Mouse (Mus musculus) stomach, embryonic 14.5 days (tissue): ENCODE data around the gene Nek5. TPM values are rescaled to one million over a fixed set of nuclear protein-coding genes. Genes with fewer than 3 reads are reported as not detected.

Experiments
- ATAC-seq: fragments of 200-750 bp; cut with Nextera tagmentation; 2 replicates; pipeline ENCODE4 v1.8.0; 2017; ENCODE audit warnings: low read depth, moderate TSS enrichment; ENCODE audit not compliant: insufficient number of reproducible peaks, insufficient read depth, low FRiP score
- H3K27ac ChIP-seq: fragments of 300-500 bp; sonication (generic); 2 replicates; pipeline ENCODE4 v1.5.1; 2014; ENCODE audit warnings: mild to moderate bottlenecking, low read length, moderate library complexity, mixed read lengths
- H3K27me3 ChIP-seq: fragments of 300-500 bp; sonication (generic); 2 replicates; pipeline ENCODE4 v1.6.1; 2014; ENCODE audit warnings: low read length, control low read depth, mixed read lengths; ENCODE audit not compliant: control insufficient read depth, insufficient read depth
- H3K36me3 ChIP-seq: fragments of 300-500 bp; sonication (generic); 2 replicates; pipeline ENCODE4 v1.6.1; 2014; ENCODE audit warnings: mild to moderate bottlenecking, control low read depth, low read length, moderate library complexity, mixed read lengths; ENCODE audit not compliant: control insufficient read depth, insufficient read depth
- H3K4me1 ChIP-seq: fragments of 300-500 bp; sonication (generic); 2 replicates; pipeline ENCODE4 v1.6.1; 2014; ENCODE audit warnings: low read length, control low read depth, mixed read lengths; ENCODE audit not compliant: control insufficient read depth, insufficient read depth
- H3K4me2 ChIP-seq: fragments of 300-500 bp; sonication (generic); replicated peaks from 2 replicates; pipeline ENCODE4 v1.6.1; 2014; ENCODE audit warnings: low read depth, low read length, control low read depth
- H3K4me3 ChIP-seq: fragments of 300-500 bp; sonication (generic); 2 replicates; pipeline ENCODE4 v1.5.1; 2014; ENCODE audit warnings: low read depth, low read length, control low read depth
- H3K9ac ChIP-seq: fragments of 300-500 bp; sonication (generic); replicated peaks from 2 replicates; pipeline ENCODE4 v1.6.1; 2014; ENCODE audit warnings: low read depth, mild to moderate bottlenecking, control low read depth, low read length, moderate library complexity, mixed read lengths
- H3K9me3 ChIP-seq: fragments of 300-500 bp; sonication (generic); 2 replicates; pipeline ENCODE4 v1.6.1; 2016; ENCODE audit warnings: low read depth, low read length, control low read depth; ENCODE audit not compliant: control insufficient read depth
- WGBS: fragments of 180-500 bp; shearing (Covaris S2); extraction: QIAGEN DNeasy Blood & Tissue Kit; methylation state at CpG from one replicate; pipeline ENCODE4 v1.1.7; 2014; 5-methylcytosine and 5-hydroxymethylcytosine counted together
- polyA plus RNA-seq: library from polyadenylated mRNA; unstranded; fragments of >200 nt; fragmentation: Nextera tagmentation; extraction: Ambion mirVana; gene quantifications from 2 replicates; pipeline ENCODE4 v1.2.1, GENCODE M21; 2014

Nek5 gene
- polyA plus RNA-seq, 1 experiment from 2014 or later: 0.32 TPM

GRCm38 (mm10) chr8:22134750-22135135 lies 9.9 kb upstream of the Nek5 start:
- Histone ChIP-seq H3K36me3 (no peaks in the 10 kb centered on the region; the same call in 1 of the 2 replicates), H3K4me1 (no peaks in the 10 kb centered on the region), H3K27ac (no peak overlapping the region), H3K4me2 (no peak overlapping the region), H3K27me3 (no peaks in the 10 kb centered on the region), H3K9ac (no peak overlapping the region), H3K9me3 (no peaks in the 10 kb centered on the region), H3K4me3 (no peak overlapping the region)
- WGBS: 72% methylated on average over 5 of the region's 5 CpGs
- no peak for ATAC-seq

DNA sequence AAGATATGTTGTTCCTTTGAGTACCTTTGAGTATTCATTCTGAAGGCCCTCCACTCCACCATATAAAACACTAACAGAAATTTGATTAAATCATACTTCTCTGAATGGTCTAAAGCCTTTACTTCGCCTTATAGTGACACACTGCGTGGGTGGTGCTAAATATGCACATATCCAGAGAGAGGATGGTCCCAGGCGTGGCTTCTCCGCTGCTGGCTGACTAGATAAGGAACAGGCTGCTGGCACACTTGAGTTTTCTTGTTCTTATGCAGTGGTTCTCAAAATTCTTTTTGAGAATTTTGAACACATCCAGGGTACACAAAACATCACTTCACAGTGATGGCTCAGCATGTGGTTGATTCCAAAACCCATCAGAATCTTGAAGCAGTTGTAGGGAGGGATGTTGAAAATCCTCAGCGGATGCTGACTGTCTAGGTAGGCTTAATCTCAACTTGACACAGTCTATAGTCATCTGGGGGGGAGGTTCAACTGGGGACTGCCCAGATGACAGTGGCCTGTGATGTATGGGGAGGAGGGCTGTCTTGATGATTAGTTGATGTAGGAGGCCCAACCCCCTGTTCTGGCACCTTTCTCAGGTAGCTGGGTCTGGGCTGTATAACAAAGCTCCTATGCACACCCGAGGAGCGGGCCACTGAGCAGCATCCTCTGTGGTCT lies 9.4 kb upstream of the Nek5 start:
- 88% methylated on average over 7 of the region's 7 CpGs for WGBS
- peak; percentile 71; the same call in 1 of the 2 replicates for ATAC-seq
- H3K9me3 ChIP-seq: no peaks in the 10 kb centered on the region

GRCm38 (mm10) chr8:22132062-22132461 lies 7.2 kb upstream of the Nek5 start:
- Histone ChIP-seq H3K36me3 (peaks cover 5% of the 10 kb centered on the region; the same call in 1 of the 2 replicates), H3K27me3 (no peaks in the 10 kb centered on the region), H3K4me1 (no peaks in the 10 kb centered on the region), H3K9ac (no peak overlapping the region), H3K4me2 (no peak overlapping the region), H3K27ac (no peak overlapping the region), H3K9me3 (no peaks in the 10 kb centered on the region), H3K4me3 (no peak overlapping the region)
- peak; percentile 68; the same call in 1 of the 2 replicates for ATAC-seq
- 52% methylated on average over 12 of the region's 12 CpGs for WGBS

More for the DNA sequence above, 9.4 kb upstream of the Nek5 start:
- H3K36me3 ChIP-seq: peaks cover 2% of the 10 kb centered on the region; the same call in 1 of the 2 replicates
- H3K4me2 ChIP-seq: no peak overlapping the region
- no peak overlapping the region for H3K9ac ChIP-seq
- no peaks in the 10 kb centered on the region for H3K27me3 ChIP-seq
- no peaks in the 10 kb centered on the region for H3K4me1 ChIP-seq
- no peak overlapping the region for H3K27ac ChIP-seq
- H3K4me3 ChIP-seq: no peak overlapping the region

DNA sequence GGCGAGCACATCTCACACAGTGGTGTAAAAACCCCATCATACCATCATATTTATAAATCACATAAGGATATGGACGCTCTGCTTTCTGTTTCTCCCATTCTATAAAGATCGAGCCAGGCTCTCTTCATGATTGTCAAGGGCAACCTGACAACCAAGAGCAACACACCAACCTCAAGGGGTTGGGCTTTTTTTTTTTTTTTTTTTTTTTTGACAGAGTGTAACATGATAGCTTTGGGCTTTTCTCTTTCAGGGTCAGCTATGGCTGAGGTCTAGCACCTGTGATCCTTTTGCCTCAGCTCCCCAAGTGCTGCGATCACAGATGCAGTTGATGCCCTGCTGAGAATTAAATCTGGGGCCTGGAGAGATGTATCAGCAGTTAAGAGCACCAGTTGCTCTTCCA lies 17.8 kb downstream of the Nek5 start:
- Histone ChIP-seq H3K27me3 (no peaks in the 10 kb centered on the region), H3K4me2 (no peak overlapping the region), H3K27ac (no peak overlapping the region), H3K9me3 (no peaks in the 10 kb centered on the region), H3K9ac (no peak overlapping the region), H3K4me3 (no peak overlapping the region), H3K4me1 (no peaks in the 10 kb centered on the region), H3K36me3 (no peaks in the 10 kb centered on the region)
- ATAC-seq: no peak
- 69% methylated on average over 4 of the region's 4 CpGs for WGBS

GRCm38 (mm10) chr8:22091568-22091967 lies 33.3 kb downstream of the Nek5 start:
- WGBS: 51% methylated on average over 8 of the region's 8 CpGs
- no peaks in the 10 kb centered on the region for H3K27me3 ChIP-seq
- no peak overlapping the region for H3K9ac ChIP-seq
- H3K4me3 ChIP-seq: no peak overlapping the region
- H3K4me1 ChIP-seq: no peaks in the 10 kb centered on the region
- H3K4me2 ChIP-seq: no peak overlapping the region
- H3K9me3 ChIP-seq: no peaks in the 10 kb centered on the region
- no peak for ATAC-seq
- no peaks in the 10 kb centered on the region for H3K36me3 ChIP-seq
- no peak overlapping the region for H3K27ac ChIP-seq

DNA sequence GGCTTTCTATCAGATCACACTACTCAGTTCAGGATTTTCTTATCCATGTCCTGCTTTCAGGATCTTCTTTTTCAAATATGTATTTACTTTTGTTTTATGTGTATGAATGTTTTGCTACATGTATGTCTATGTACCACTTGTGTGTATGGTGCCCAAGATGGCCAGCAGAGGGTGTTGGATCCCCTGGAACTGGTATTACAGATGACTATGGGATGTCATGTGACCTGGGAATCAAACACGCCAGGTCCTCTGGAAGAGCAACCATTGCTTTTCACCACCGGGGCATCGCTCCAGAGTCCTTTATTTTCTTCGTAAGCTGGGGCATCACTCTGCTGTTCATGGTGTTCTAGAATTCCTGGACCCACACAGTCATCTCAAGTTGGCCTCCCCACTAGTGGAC lies 35.6 kb downstream of the Nek5 start:
- ATAC-seq: no peak

DNA sequence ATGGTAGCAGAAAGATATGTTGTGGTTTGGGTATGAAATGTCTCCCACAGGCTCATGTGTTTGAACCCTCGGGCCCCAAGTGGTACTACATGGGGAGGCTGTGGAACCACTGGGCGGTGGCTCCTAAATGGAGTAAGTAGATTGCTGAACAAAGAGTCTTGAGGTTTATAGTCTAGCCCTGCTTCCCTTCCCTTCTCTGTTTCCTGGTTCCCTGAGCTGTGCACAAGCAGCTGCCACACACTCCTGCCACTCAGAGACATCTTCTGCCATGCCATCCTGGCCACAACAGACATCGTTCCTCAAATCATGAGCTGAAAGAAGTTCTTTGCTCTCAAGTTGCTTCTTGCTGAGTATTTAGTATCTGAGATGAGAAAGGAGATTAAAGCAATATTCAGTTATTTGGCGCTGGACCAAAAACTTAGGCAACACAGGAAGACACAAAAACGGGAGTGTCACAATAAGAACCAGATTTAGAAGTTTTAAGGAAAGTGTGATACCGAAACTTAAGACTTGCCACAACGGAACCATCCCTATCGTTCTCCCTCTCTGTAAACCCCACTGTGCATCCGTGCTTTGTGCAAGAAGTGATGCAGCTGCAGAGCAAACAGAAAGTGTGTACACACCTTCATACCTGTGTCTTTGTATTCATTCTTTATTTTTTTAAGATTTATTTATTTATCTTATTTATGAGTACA lies 45.4 kb downstream of the Nek5 start:
- Histone ChIP-seq H3K36me3 (no peaks in the 10 kb centered on the region), H3K27me3 (no peaks in the 10 kb centered on the region), H3K9me3 (no peaks in the 10 kb centered on the region), H3K4me3 (no peak overlapping the region), H3K9ac (no peak overlapping the region), H3K4me2 (no peak overlapping the region), H3K27ac (no peak overlapping the region), H3K4me1 (no peaks in the 10 kb centered on the region)
- ATAC-seq: no peak
- 84% methylated on average over 9 of the region's 9 CpGs for WGBS

More for the DNA sequence above, 35.6 kb downstream of the Nek5 start:
- no peak overlapping the region for H3K27ac ChIP-seq
- H3K27me3 ChIP-seq: no peaks in the 10 kb centered on the region
- no peak overlapping the region for H3K4me2 ChIP-seq
- H3K4me3 ChIP-seq: no peak overlapping the region
- no peak overlapping the region for H3K9ac ChIP-seq
- no peaks in the 10 kb centered on the region for H3K36me3 ChIP-seq
- H3K9me3 ChIP-seq: no peaks in the 10 kb centered on the region
- no peaks in the 10 kb centered on the region for H3K4me1 ChIP-seq
- WGBS: 97% methylated on average over 4 of the region's 4 CpGs

- Histone ChIP-seq H3K27me3 (0 out of 2 replicates have a peak, but pooled peaks cover 4% of the 10 kb centered on the region), H3K9ac (peak overlapping the region; percentile 36), H3K4me3 (peak overlapping the region; percentile 61), H3K4me2 (peak overlapping the region; percentile 80), H3K9me3 (no peaks in the 10 kb centered on the region), H3K36me3 (peaks cover 18% of the 10 kb centered on the region), H3K4me1 (no peaks in the 10 kb centered on the region), H3K27ac (no peak overlapping the region)
- 5% methylated on average over 3 of the region's 3 CpGs for WGBS
- ATAC-seq: no peak
Measured at GRCm38 (mm10) chr8:22061126-22061525, 63.7 kb downstream of the Nek5 start.
